Mouse (Mus musculus) splenic B cell, adult 2 months (primary cell): ENCODE data around the gene Iqub.

Experiments
- DNase-seq: peaks from one replicate; pipeline ENCODE4 v3.0.0-alpha.2; 2011; ENCODE audit warnings: low read depth, low spot score
- H3K27me3 ChIP-seq: 2 replicates; pipeline ENCODE4 v1.6.1; 2012; ENCODE audit warnings: mild to moderate bottlenecking, low read length, moderate library complexity, mixed read lengths; ENCODE audit not compliant: control insufficient read depth, poor library complexity, insufficient read depth, severe bottlenecking
- H3K36me3 ChIP-seq: 2 replicates; pipeline ENCODE4 v1.6.1; 2012; ENCODE audit warnings: mild to moderate bottlenecking, low read length, moderate library complexity, mixed read lengths; ENCODE audit not compliant: control insufficient read depth, poor library complexity, insufficient read depth, severe bottlenecking

Iqub gene

GRCm38 (mm10) chr6:24407743-24408142, 107.1 kb downstream of the Iqub start:
- DNase-seq, result no peak
- H3K27me3 ChIP-seq, result no peaks in the 10 kb centered on the region

GRCm38 (mm10) chr6:24397237-24397647, 117.6 kb downstream of the Iqub start:
- no peak for DNase-seq
- no peaks in the 10 kb centered on the region for H3K36me3 ChIP-seq
- H3K27me3 ChIP-seq, result no peaks in the 10 kb centered on the region

More at GRCm38 (mm10) chr6:24407743-24408142, 107.1 kb downstream of the Iqub start:
- no peaks in the 10 kb centered on the region for H3K36me3 ChIP-seq
